Mouse (Mus musculus): ENCODE results near the gene Acsbg1. TPM values are rescaled to one million over a fixed set of nuclear protein-coding genes. Genes with fewer than 3 reads are reported as not detected.

Acsbg1 gene
- polyA plus RNA-seq (2017; shearing (Covaris generic)) = 26.0 TPM

DNA sequence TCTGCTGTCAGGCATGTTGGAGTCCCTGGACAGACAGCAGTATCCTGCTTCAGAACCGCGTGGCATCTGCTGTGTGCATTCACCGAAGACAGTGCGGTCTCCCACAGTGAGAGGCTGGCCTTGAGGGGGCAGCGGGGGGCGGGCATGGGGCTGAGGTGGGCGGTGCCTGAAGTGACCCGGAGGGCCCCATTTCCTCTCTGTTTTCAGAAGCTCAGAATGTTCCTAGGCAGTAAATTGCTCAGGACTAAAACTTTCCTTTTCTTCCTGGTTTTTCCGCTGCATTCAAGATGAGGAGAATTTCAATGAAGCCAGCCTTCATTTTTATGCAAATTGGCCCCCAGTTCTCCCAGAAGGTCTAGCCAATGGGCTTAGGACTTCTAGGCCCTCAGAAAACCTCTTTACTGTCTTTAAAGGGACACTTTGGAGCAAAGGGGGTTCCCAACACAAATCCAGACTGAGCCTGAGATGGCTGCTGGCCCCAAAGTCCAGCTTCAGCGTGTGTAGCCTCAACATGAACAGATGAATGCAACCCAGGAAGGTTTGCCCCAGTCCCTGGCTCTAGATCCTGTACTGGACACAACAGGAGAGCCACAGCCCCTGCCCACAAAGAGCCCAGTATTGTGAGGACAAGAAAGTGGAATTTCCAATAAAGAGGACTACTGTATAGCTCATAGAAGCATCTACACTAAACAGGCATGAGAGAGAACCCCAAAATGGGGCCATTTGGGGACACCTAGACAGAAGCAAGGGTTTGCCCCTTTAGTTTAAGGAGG lies at the start of gene Acsbg1:
Gene Acsbg1 (minus strand): TSS at position 266 of the 773 bp plus-strand sequence.

DNA sequence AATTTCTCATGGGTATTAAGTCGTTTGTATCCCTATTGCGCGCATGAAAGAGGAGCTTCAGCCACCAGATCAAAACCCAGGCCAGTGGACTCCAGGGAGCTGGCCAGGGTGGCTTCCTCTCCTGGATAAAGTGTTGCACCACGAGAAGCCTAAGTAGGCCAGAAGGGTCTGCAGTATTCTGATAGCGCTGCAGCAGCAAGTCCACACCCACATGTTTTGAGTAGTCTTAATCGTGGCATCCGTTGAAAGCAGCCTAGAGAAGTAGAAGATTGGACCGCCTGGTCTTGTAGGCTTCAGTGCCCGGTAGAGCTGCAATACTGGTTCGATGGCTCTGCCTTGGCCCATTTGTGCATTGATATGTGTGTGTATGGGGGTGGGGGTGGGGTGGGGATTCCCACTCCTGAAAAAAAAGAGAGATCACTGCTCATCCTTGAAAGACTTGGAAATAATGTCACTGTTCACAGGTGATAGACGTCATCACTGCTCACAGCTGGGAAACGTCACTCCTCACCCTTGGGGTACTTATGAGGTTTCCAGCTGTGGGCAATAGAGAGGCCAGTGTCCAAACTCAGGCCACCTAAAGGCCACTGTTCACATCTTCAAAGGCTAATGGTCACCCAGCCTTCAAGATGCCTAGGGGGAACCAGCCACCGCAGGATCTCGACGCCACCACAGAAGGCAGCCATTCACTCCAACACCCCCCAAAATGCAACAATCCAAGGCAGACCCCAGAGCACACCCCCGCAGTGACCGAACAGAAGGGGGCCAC lies 36.8 kb upstream of the Acsbg1 start, which contains the start of gene Dnaja4:
Gene Dnaja4 (plus strand): TSS at position 556 of the 769 bp plus-strand sequence.

DNA sequence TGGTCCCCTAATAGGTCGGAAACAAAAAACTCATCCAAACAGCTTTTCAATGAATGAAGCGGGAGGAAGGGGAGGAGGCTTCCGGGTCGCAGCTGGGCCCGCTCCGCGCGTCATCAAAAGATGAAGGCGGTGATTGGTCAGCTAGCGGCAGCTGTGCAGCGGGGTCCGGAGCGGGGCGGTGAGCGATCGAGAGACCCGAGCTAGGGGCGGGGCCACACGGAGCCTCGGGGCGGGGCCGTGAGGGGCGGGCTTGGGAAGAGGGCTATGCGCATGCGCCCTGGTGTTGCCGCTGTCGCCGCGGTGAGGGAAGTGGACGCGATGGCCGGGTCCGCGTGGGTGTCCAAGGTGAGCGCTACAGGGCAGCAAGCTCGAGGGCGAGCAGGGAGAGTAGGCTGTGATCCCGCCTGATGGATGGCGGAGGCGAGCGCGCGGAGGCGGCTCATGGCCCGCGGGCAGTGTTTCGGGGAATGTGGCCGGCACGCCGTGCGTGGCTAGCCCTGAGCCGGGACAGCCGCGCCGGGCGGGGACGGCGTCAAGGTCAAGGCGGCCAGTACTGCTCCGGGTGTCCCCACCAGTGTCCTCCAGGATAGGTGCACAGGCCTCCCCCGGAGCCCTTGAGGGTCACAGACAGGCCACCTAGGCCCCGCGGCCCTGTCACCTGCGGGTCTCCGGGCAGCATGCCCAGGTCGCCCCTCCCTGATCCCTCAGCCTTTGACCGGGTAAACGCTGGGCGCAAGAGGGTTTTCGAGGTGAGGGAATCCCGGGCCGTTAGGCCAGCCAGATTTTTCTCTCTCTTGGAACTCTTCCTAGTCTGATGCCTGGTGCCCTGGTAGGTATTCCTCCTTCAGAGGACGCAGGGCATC lies 75.2 kb downstream of the Acsbg1 start, which contains the start of gene Idh3a:
Gene Idh3a (plus strand): TSS at position 136 of the 863 bp plus-strand sequence.

GRCm38 (mm10) chr9:54559771-54560471 lies 101.7 kb downstream of the Acsbg1 start, which contains the start of gene Cib2:
Gene Cib2 (minus strand): TSS chr9:54560218.

Other genes with a start within 250 kb of the Acsbg1 start
- 0.74 TPM for gene Dmxl2, start 160.2 kb downstream of the Acsbg1 start, polyA plus RNA-seq (2017; shearing (Covaris generic))
- gene Sh2d7, start 122.9 kb downstream of the Acsbg1 start, polyA plus RNA-seq (2017; shearing (Covaris generic)) = not detected
- not detected for gene Cib2, start 101.7 kb downstream of the Acsbg1 start, polyA plus RNA-seq (2017; shearing (Covaris generic))
- 101 TPM for gene Idh3a, start 75.5 kb downstream of the Acsbg1 start, polyA plus RNA-seq (2017; shearing (Covaris generic))
- gene Dnaja4, start 37.0 kb upstream of the Acsbg1 start, polyA plus RNA-seq (2017; shearing (Covaris generic)) = 68.6 TPM
- 51.2 TPM for gene Wdr61, start 72.6 kb upstream of the Acsbg1 start, polyA plus RNA-seq (2017; shearing (Covaris generic))
- gene Crabp1, start 102.9 kb upstream of the Acsbg1 start, polyA plus RNA-seq (2017; shearing (Covaris generic)) = not detected
- 18.0 TPM for gene Ireb2, start 201.9 kb upstream of the Acsbg1 start, polyA plus RNA-seq (2017; shearing (Covaris generic))

Data from effector memory CD4-positive, alpha-beta T cell, adult 7 months (primary cell).